Mouse (Mus musculus): ENCODE data around the gene Ajap1.

Gene Ajap1

DNA sequence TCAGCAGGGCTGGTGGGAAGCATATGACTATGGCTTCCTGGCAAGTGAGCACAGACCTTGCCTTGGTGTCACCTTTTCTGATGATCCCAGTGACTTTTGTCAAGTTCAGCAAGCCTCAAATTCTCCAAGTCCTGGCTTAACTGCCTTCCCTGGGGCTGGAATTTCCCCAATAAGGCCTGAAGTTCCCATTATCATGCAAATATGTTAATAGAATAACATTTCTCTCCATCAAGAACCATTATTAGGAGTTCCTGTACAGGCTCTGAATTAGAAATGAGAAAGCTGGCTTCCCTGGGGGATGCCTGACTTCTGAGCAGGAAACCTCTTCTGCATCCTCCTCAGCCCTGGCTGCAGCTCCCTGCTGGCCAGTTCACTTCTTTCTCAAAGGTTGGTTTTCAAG, 141.7 kb downstream of the Ajap1 start:
- DNase-seq = no peak

DNA sequence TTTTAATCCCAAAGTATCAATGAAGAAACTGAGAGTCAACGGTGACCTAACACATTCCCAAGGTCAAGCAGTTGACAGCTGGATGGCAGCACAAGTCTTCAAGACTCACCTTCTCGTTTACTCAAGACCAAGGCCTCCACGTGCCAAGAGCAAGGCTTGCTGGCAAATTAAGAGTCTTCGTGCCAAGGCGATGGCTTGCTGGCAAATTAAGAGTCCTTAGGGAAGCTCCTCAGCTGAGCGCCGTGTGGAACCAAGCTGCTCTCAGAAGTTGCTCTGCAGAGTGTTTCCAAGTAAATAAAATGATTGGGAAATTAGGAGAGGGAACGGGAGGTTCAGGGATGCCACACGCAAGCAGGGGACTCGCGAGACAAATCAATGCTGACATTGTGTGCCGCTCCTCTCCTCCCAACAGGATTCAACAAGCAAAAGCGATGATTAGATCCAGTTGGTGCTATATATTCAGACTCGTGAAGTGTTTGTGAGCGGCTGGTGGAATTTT, 147.3 kb downstream of the Ajap1 start:
- no peak for DNase-seq

DNA sequence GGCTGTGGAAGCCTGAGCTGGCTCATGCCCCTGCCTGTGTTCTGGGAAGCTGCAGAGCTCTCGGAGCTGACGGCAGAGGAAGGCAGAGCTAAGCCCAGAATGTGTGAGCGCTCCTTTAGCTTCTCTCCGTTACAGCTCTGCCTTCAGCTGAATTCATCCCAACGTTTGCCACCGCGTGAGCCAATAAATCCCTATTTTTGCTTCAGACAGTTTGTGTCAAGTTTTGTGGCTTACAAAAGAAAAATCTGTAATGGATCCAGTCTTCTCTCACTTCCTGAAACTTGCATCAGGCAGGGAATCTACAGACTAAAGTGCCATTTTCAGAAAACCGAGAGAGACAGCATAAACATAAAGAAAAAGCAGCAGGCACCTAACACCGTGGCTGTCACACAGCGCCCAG, 154.8 kb downstream of the Ajap1 start:
- DNase-seq = no peak

Data from spleen, adult 18-20 months (tissue).